Mouse (Mus musculus) C2C12 (cell line): ENCODE measurements around the gene Adipor2.

Experiments used
- CEBPB ChIP-seq: IDR thresholded peaks from one replicate; pipeline ENCODE4 v1.6.1; 2011; ENCODE audit warnings: low read depth, mild to moderate bottlenecking, control low read depth, moderate library complexity
- CTCF ChIP-seq: IDR thresholded peaks from one replicate; pipeline ENCODE4 v1.5.1; 2011; ENCODE audit not compliant: control insufficient read depth, insufficient read depth, insufficient read length
- FOSL1 ChIP-seq: IDR thresholded peaks from one replicate; pipeline ENCODE4 v1.8.0; 2011; ENCODE audit warnings: mild to moderate bottlenecking, low read length; ENCODE audit not compliant: poor library complexity, insufficient read depth, severe bottlenecking
- MAX ChIP-seq: IDR thresholded peaks from one replicate; pipeline ENCODE4 v1.6.1; 2011; ENCODE audit warnings: mild to moderate bottlenecking, control low read depth
- MYOD1 ChIP-seq: IDR thresholded peaks from one replicate; pipeline ENCODE4 v1.6.1; 2011; ENCODE audit warnings: low read depth; ENCODE audit not compliant: control insufficient read depth, insufficient read length
- MYOG ChIP-seq: IDR thresholded peaks from one replicate; pipeline ENCODE4 v1.6.1; 2011; ENCODE audit not compliant: control insufficient read depth, insufficient read length; ENCODE audit errors: extremely low read depth
- USF1 ChIP-seq: IDR thresholded peaks from one replicate; pipeline ENCODE4 v1.6.1; 2011; ENCODE audit warnings: low read depth, mild to moderate bottlenecking, control low read depth, moderate library complexity

GRCm38 (mm10) chr6:119409766-119410165 is 7.7 kb downstream of the Adipor2 start:
- TF ChIP-seq CTCF (no peak), CEBPB (no peak), MYOD1 (no peak), FOSL1 (no peak), MYOG (no peak), USF1 (no peak), MAX (no peak)
